Mouse (Mus musculus) left cerebral cortex, postnatal 25 days (tissue): ENCODE data around the gene Lamp3. TPM values are rescaled to one million over a fixed set of nuclear protein-coding genes. Genes with fewer than 3 reads are reported as not detected.
"Not testable (repeated sequence)": the region's sequence is repeated elsewhere in the genome, so short reads cannot be mapped to it uniquely, and the experiment has no call there.

Experiments used
- DNase-seq, 2 experiments: peaks; one replicate each; pipeline ENCODE4 v3.0.0; 2022; ENCODE audit warnings: low spot score in 2 of 2, mixed read lengths in 1 of 2
- intact Hi-C: fragments of 180-260 bp; cut with DNase I; formaldehyde crosslinking; loops from one replicate; pipeline ENCODE4 v1.15.1; 2025
- total RNA-seq, 2 experiments: library from RNA; stranded (reverse); gene quantifications; 2 replicates each; pipeline ENCODE4 v1.2.3; 2021

Gene Lamp3
- total RNA-seq, result under 1 TPM in 1 of 2 experiments, not detected in 1; 0.11 TPM

- intact Hi-C loops, result no loop called here
- DNase-seq, result no peak
Observed at GRCm38 (mm10) chr16:19706216-19706615, at the start of gene Lamp3. Lamp3 (minus strand) TSS chr16:19706375.

GRCm38 (mm10) chr16:19732896-19733295, 26.7 kb upstream of the Lamp3 start:
- no peak for DNase-seq
- intact Hi-C loops, result no loop called here

DNA sequence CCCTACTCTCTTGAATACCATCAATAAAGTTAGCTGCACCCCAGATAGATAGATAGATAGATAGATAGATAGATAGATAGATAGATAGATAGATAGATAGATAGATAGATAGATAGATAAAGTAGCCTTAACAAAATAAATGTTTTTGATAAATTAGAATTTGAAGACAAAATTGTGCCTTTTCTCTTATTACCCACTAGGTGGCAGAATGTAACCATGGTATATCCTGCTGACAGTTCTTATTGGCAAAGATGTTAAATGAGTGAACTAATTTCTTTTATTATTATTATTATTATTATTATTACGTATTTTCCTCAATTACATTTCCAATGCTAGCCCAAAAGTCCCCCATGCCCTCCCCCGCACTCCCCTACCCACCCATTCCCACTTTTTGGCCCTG, 18.0 kb upstream of the Lamp3 start:
- intact Hi-C loops, result loop anchor here (5.0 to 10.0 kb wide), 2 partner anchors 463 to 581 kb away; partner anchors contain the start of gene Parl

GRCm38 (mm10) chr16:19720959-19721358, 14.8 kb upstream of the Lamp3 start:
- DNase-seq, result no peak
- intact Hi-C loops, result loop anchor here (5.0 to 10.0 kb wide), 2 partner anchors 466 to 584 kb away; partner anchors contain the start of gene Parl

More for the DNA sequence above, 18.0 kb upstream of the Lamp3 start:
- not testable (repeated sequence) for DNase-seq

DNA sequence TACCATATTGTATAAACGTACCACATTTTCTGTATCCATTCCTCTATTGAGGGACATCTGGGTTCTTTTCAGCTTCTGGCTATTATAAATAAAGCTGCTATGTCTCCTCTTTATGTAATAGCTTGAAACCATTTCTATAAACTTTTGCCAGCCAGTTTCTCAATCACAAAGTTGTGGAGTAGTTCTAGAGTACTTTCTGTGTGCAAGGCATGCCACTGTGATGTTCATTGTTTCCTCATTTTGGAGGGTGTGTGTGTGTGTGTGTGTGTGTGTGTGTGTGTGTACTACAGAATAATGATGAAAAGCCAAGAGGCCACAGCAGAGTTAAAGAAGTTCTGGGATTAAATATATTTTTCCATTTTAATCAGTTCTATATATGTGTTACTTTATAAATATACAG, 1.2 kb upstream of the Lamp3 start:
- intact Hi-C loops, result no loop called here

DNA sequence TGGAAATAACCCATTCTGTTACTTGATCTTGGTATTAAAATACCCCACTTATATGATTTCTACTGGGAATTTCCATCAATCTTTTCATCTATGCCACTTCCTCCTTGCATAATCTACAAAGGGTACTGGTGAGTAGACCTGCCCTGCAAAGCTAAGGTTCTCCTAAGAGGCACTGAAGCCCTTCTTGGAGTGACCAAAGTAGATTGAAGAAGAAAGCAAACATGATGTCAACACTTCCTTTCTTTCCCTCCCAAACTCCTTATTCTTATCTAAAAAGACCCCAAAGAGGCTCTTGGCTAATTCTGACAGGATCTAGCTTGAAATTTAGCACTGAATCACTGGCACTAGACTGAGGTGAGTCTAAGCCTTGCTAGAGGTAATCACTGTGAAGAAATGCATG, 7.0 kb downstream of the Lamp3 start:
- intact Hi-C loops, result no loop called here
- DNase-seq, result no peak

More for the DNA sequence above, 1.2 kb upstream of the Lamp3 start:
- DNase-seq, result no peak

GRCm38 (mm10) chr16:19670768-19671357, 35.3 kb downstream of the Lamp3 start:
- DNase-seq, result no peak
- intact Hi-C loops, result no loop called here

GRCm38 (mm10) chr16:19666312-19666711, 39.9 kb downstream of the Lamp3 start:
- DNase-seq, result no peak

DNA sequence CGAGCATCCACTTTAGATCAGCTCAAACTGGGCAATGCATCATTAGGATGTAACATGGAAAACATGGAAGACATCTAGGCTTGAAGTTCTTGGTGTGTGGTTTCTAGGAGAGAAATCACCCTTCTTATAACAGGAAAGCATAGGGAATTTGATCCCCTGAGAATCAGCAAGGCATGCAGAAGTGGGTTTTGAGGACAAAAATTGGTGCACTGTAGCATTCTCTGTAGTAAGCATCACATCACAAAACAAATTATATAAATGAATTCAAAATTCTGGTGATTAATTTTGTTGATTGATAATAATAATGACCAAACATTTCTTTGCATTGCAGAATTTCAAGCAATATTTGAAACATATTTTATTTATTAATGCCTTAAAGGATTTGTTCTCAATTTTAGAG, 76.4 kb downstream of the Lamp3 start, which contains the start of gene Olfr171:
Gene Olfr171 (minus strand): TSS at position 101 of the 400 bp plus-strand sequence.
- intact Hi-C loops, result no loop called here
- DNase-seq, result no peak

More at GRCm38 (mm10) chr16:19666312-19666711, 39.9 kb downstream of the Lamp3 start:
- intact Hi-C loops, result no loop called here

GRCm38 (mm10) chr16:19611782-19612181, 94.4 kb downstream of the Lamp3 start, which contains the start of gene Olfr170:
Olfr170 (minus strand) TSS chr16:19611882.
- intact Hi-C loops, DNase-seq: not testable (repeated sequence)

Other genes with a start within 250 kb of the Lamp3 start
- not detected for gene Olfr166, start 222.7 kb downstream of the Lamp3 start, total RNA-seq
- gene Olfr167, start 184.1 kb downstream of the Lamp3 start, total RNA-seq, result not detected
- gene Olfr168, start 170.8 kb downstream of the Lamp3 start, total RNA-seq, result not detected
- not detected for gene Olfr169, start 134.6 kb downstream of the Lamp3 start, total RNA-seq
- not detected for gene Olfr170, start 94.5 kb downstream of the Lamp3 start, total RNA-seq
- gene Olfr171, start 76.5 kb downstream of the Lamp3 start, total RNA-seq, result not detected
- gene B3gnt5, start 53.8 kb upstream of the Lamp3 start, total RNA-seq, result under 1 TPM; 0.57 to 0.92 TPM